Mouse (Mus musculus): ENCODE measurements around the gene Pls1.

GRCm38 (mm10) chr9:95856004-95856403 is 10.9 kb upstream of the Pls1 start:
- TF ChIP-seq CTCF (IDR thresholded peaks at IDR 0.05; ENCODE audit: low read depth), result no peak
- TF ChIP-seq EP300 (IDR thresholded peaks at IDR 0.05; ENCODE audit: low read depth), result no peak

Data from liver, embryonic 14.5 days (tissue).